8 mouse cellular contexts compared by ENCODE assay signal in the genomic region with DNA sequence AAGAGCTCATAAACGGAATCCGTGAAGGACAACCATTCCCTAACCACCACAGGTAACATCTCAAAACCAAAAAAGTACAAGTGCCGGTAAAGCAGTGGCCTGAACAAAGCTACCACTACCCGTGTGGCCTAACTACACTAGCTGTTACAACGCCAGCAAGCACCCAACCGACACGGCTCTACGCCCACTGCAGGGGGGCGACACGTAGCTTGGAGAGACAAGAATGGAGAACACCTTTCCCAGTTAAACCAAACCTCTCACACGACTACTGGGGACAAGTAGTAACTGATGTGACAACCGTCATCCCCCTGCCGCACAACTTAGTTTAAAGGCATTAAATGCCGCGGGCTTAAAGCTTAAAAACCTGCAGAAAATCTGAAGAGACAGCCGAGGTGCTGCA. TPM values are rescaled to one million over a fixed set of nuclear protein-coding genes. Genes with fewer than 3 reads are reported as not detected.
DNase-seq lines count a peak whose midpoint lies in the region; ATAC-seq and TF ChIP-seq lines count a peak whose summit lies in the region.

No protein-coding gene starts in this region.

- H3K4me1 ChIP-seq in MEL (ENCODE audit: control insufficient read depth in 1 of 2, insufficient read depth in 2 of 2, low read length in 2 of 2) = peaks cover 3 to 21% of the 10 kb centered on the region in 2 experiments; a peak in 3 of 4 replicates
- H3K4me1 ChIP-seq in brown adipose tissue, adult 24 weeks (ENCODE audit: control insufficient read depth, insufficient read depth, insufficient read length, low read length) = peaks cover 14% of the 10 kb centered on the region
- no peaks in the 10 kb centered on the region; the same call in 1 of the 2 replicates for H3K4me1 ChIP-seq in forebrain, embryonic 11.5 days (replicated peaks; ENCODE audit: control insufficient read depth, insufficient read depth, low read length)
- H3K4me1 ChIP-seq in heart, embryonic 16.5 days (ENCODE audit: control insufficient read depth, insufficient read depth, low read length) = peaks cover 24% of the 10 kb centered on the region
- H3K4me1 ChIP-seq in lung, embryonic 15.5 days = peaks cover 16% of the 10 kb centered on the region; the same call in 1 of the 2 replicates

- H3K9ac ChIP-seq in MEL (ENCODE audit: control insufficient read depth, low read depth, low read length, poor library complexity, severe bottlenecking) = peak overlapping the region; percentile 81
- H3K9ac ChIP-seq in forebrain, embryonic 11.5 days (ENCODE audit: low read length) = peak overlapping the region; percentile 83
- peak overlapping the region; percentile 85 for H3K9ac ChIP-seq in heart, embryonic 16.5 days (ENCODE audit: low read length)
- peak overlapping the region; percentile 84 for H3K9ac ChIP-seq in lung, embryonic 15.5 days

- peak; percentile 91 for DNase-seq in MEL (ENCODE audit: low read depth, low spot score)
- peak; percentile 76 for DNase-seq in forebrain, embryonic 11.5 days (ENCODE audit: low spot score)
- peak; percentile 46 to 67 for DNase-seq in kidney, postnatal 36 days
- peak; percentile 66 for DNase-seq in retina, postnatal 1 day
- peak; percentile 59 to 65 for DNase-seq in thymus, postnatal 36 days

- peaks cover 3 to 37% of the 10 kb centered on the region in 2 experiments; a peak in 3 of 4 replicates for H3K36me3 ChIP-seq in MEL (ENCODE audit: control insufficient read depth in 1 of 2, insufficient read depth in 2 of 2, low read length in 2 of 2)
- H3K36me3 ChIP-seq in forebrain, embryonic 11.5 days (ENCODE audit: control insufficient read depth, insufficient read depth, low read length) = peaks cover 8% of the 10 kb centered on the region; the same call in 1 of the 2 replicates
- peaks cover 9% of the 10 kb centered on the region; the same call in 1 of the 2 replicates for H3K36me3 ChIP-seq in heart, embryonic 16.5 days (ENCODE audit: control insufficient read depth, insufficient read depth)
- H3K36me3 ChIP-seq in lung, embryonic 15.5 days = peaks cover 9% of the 10 kb centered on the region; the same call in 1 of the 2 replicates

- no peak for TF ChIP-seq CTCF in MEL (IDR thresholded peaks at IDR 0.05 in 2 of 3, conservative IDR thresholded peaks at IDR 0.05 in 1 of 3; ENCODE audit: control insufficient read depth in 1 of 3, insufficient read depth in 1 of 3, low read depth in 2 of 3, low read length in 3 of 3, poor library complexity in 1 of 3, severe bottlenecking in 1 of 3)

- ATAC-seq in forebrain, embryonic 11.5 days (replicated peaks; ENCODE audit: low FRiP score) = peak; percentile 32
- peak; percentile 42; the same call in 1 of the 2 replicates for ATAC-seq in heart, embryonic 16.5 days (replicated peaks; ENCODE audit: extremely low read depth, insufficient read depth, low FRiP score)
- ATAC-seq in lung, embryonic 15.5 days (ENCODE audit: borderline replicate concordance, extremely low read depth, low FRiP score, low TSS enrichment) = peak; percentile 39

- peak overlapping the region; percentile 77 for H3K4me2 ChIP-seq in forebrain, embryonic 11.5 days (ENCODE audit: low read depth, low read length, severe bottlenecking)
- peak overlapping the region; percentile 60 for H3K4me2 ChIP-seq in heart, embryonic 16.5 days (ENCODE audit: low read depth, low read length)
- peak overlapping the region; percentile 72 for H3K4me2 ChIP-seq in lung, embryonic 15.5 days

- peaks cover 35% of the 10 kb centered on the region for H3K79me2 ChIP-seq in MEL (ENCODE audit: control insufficient read depth, insufficient read depth, low read length, poor library complexity)

- H3K4me3 ChIP-seq in MEL (ENCODE audit: control insufficient read depth in 1 of 2, insufficient read depth in 1 of 2, low read depth in 2 of 2, low read length in 2 of 2) = peak overlapping the region; percentile 63 to 88
- peak overlapping the region; percentile 85 for H3K4me3 ChIP-seq in brown adipose tissue, adult 24 weeks (ENCODE audit: insufficient read depth, low read depth, low read length)
- peak overlapping the region; percentile 38 for H3K4me3 ChIP-seq in forebrain, embryonic 11.5 days (ENCODE audit: low read depth, low read length)
- peak overlapping the region; percentile 73 for H3K4me3 ChIP-seq in heart, embryonic 16.5 days (ENCODE audit: low read length)
- peak overlapping the region; percentile 76 for H3K4me3 ChIP-seq in lung, embryonic 15.5 days

- no peak for TF ChIP-seq POLR2A in MEL (IDR thresholded peaks at IDR 0.05; ENCODE audit: control insufficient read depth in 1 of 2, insufficient read depth in 1 of 2, low read depth in 1 of 2, low read length in 2 of 2, poor library complexity in 1 of 2)

- WGBS in forebrain, embryonic 11.5 days = 0% methylated on average over 16 of the region's 16 CpGs
- WGBS in heart, embryonic 16.5 days = under 1% methylated on average over 16 of the region's 16 CpGs
- 0% methylated on average over 16 of the region's 16 CpGs for WGBS in lung, embryonic 15.5 days

- TF ChIP-seq RAD21 in MEL (IDR thresholded peaks at IDR 0.05; ENCODE audit: low read depth, low read length) = no peak

- H3K27ac ChIP-seq in MEL (ENCODE audit: control insufficient read depth, low read depth, low read length) = peak overlapping the region; percentile 91
- peak overlapping the region; percentile 92 for H3K27ac ChIP-seq in brown adipose tissue, adult 24 weeks (replicated peaks; ENCODE audit: low read depth, low read length)
- peak overlapping the region; percentile 97 for H3K27ac ChIP-seq in forebrain, embryonic 11.5 days (ENCODE audit: low read depth, low read length)
- H3K27ac ChIP-seq in heart, embryonic 16.5 days (ENCODE audit: low read length) = peak overlapping the region; percentile 100
- H3K27ac ChIP-seq in lung, embryonic 15.5 days = peak overlapping the region; percentile 99

- no peaks in the 10 kb centered on the region for H3K9me3 ChIP-seq in MEL (replicated peaks; ENCODE audit: insufficient read depth, low read length)
- no peaks in the 10 kb centered on the region for H3K9me3 ChIP-seq in forebrain, embryonic 11.5 days (ENCODE audit: control insufficient read depth, low read length)
- no peaks in the 10 kb centered on the region for H3K9me3 ChIP-seq in heart, embryonic 16.5 days (replicated peaks; ENCODE audit: control insufficient read depth, low read length)
- no peaks in the 10 kb centered on the region for H3K9me3 ChIP-seq in lung, embryonic 15.5 days

- TF ChIP-seq EP300 in MEL (IDR thresholded peaks at IDR 0.05; ENCODE audit: low read depth in 1 of 2, low read length in 2 of 2) = no peak

- H3K27me3 ChIP-seq in MEL (ENCODE audit: control insufficient read depth in 1 of 2, insufficient read depth in 2 of 2, low read length in 2 of 2) = no peaks in the 10 kb centered on the region
- H3K27me3 ChIP-seq in forebrain, embryonic 11.5 days (ENCODE audit: control insufficient read depth, insufficient read depth, low read length) = no peaks in the 10 kb centered on the region
- no peaks in the 10 kb centered on the region for H3K27me3 ChIP-seq in heart, embryonic 16.5 days (ENCODE audit: control insufficient read depth, insufficient read depth, low read length)
- no peaks in the 10 kb centered on the region for H3K27me3 ChIP-seq in lung, embryonic 15.5 days

TF ChIP-seq in MEL, 35 proteins besides CTCF, POLR2A, EP300 and RAD21:
- TF ChIP-seq CHD1 (IDR thresholded peaks at IDR 0.05; ENCODE audit: low read depth, low read length) = no peak
- TF ChIP-seq MXI1 (IDR thresholded peaks at IDR 0.05; ENCODE audit: low read depth, low read length) = no peak
- 0 out of 2 replicates have a peak, but pooled peaks have one; percentile 31 for TF ChIP-seq TCF12 (IDR thresholded peaks at IDR 0.05; ENCODE audit: low read depth, low read length)
- TF ChIP-seq ZKSCAN1 (IDR thresholded peaks at IDR 0.05; ENCODE audit: low read depth, low read length) = 0 out of 2 replicates have a peak, but pooled peaks have one; percentile 43
- no peak for TF ChIP-seq MYB (IDR thresholded peaks at IDR 0.05; ENCODE audit: low read depth, low read length)
- no peak for TF ChIP-seq USF2 (IDR thresholded peaks at IDR 0.05; ENCODE audit: borderline replicate concordance in 1 of 2, insufficient read depth in 1 of 2, low read depth in 1 of 2, low read length in 2 of 2)
- peak; percentile 47; the same call in 1 of the 2 replicates for TF ChIP-seq TBP (IDR thresholded peaks at IDR 0.05; ENCODE audit: low read depth, low read length)
- TF ChIP-seq UBTF (IDR thresholded peaks at IDR 0.05; ENCODE audit: borderline replicate concordance, insufficient read depth, low read depth, low read length) = 0 out of 2 replicates have a peak, but pooled peaks have one; percentile 73
- TF ChIP-seq HCFC1 (IDR thresholded peaks at IDR 0.05; ENCODE audit: low read depth, low read length) = peak; percentile 57; the same call in 1 of the 2 replicates
- TF ChIP-seq MAFK (IDR thresholded peaks at IDR 0.05; ENCODE audit: borderline replicate concordance, low read depth, low read length) = no peak
- no peak for TF ChIP-seq KAT2A (conservative IDR thresholded peaks at IDR 0.05; ENCODE audit: low read depth, low read length)
- peak; percentile 17; the same call in 1 of the 2 replicates for TF ChIP-seq SIN3A (IDR thresholded peaks at IDR 0.05; ENCODE audit: low read length)

RNA-seq across cellular contexts. Expression of a gene that starts 0.5 kb away (rescaled TPM):
- 29.6 TPM in 2 replicates for total RNA-seq in MEL (2012; rRNA removed)
- polyA plus RNA-seq in MEL (2012; ENCODE audit: insufficient read depth in 1 of 2, insufficient read length in 2 of 2, low read depth in 1 of 2, low replicate concordance in 2 of 2, missing spikeins in 1 of 2) = 10 to 100 TPM in 1 of 2 experiments, not detected in 1; 33.0 TPM
- 10.1 and 19.7 TPM in 2 replicates for polyA plus RNA-seq in brown adipose tissue, adult 24 weeks (2012; ENCODE audit: insufficient read depth, insufficient read length, missing spikeins)
- 45.6 and 47.7 TPM in 2 replicates for polyA plus RNA-seq in forebrain, embryonic 11.5 days (2014; fragmentation: Nextera tagmentation; extraction: Ambion mirVana)
- 27.9 and 29.7 TPM in 2 replicates for polyA plus RNA-seq in heart, embryonic 16.5 days (2015; fragmentation: Nextera tagmentation; extraction: Ambion mirVana)
- 33.2 and 34.3 TPM in 2 replicates for polyA plus RNA-seq in lung, embryonic 15.5 days (2015; fragmentation: Nextera tagmentation; extraction: Ambion mirVana)

RNA-seq across cellular contexts. Expression of a gene that starts 36.7 kb away (rescaled TPM):
- total RNA-seq in MEL (2012; rRNA removed) = 11.6 and 15.9 TPM in 2 replicates
- 10 to 100 TPM in 1 of 2 experiments, not detected in 1; 26.5 TPM for polyA plus RNA-seq in MEL (2012; ENCODE audit: insufficient read depth in 1 of 2, insufficient read length in 2 of 2, low read depth in 1 of 2, low replicate concordance in 2 of 2, missing spikeins in 1 of 2)
- polyA plus RNA-seq in brown adipose tissue, adult 24 weeks (2012; ENCODE audit: insufficient read depth, insufficient read length, missing spikeins) = 12.6 and 14.9 TPM in 2 replicates
- 2.2 and 3.2 TPM in 2 replicates for polyA plus RNA-seq in forebrain, embryonic 11.5 days (2014; fragmentation: Nextera tagmentation; extraction: Ambion mirVana)
- polyA plus RNA-seq in heart, embryonic 16.5 days (2015; fragmentation: Nextera tagmentation; extraction: Ambion mirVana) = 7.3 and 10.0 TPM in 2 replicates
- 6.7 and 9.4 TPM in 2 replicates for polyA plus RNA-seq in lung, embryonic 15.5 days (2015; fragmentation: Nextera tagmentation; extraction: Ambion mirVana)

Comparison
In these comparisons a context has a peak if more than half of its experiments do, and no peak if none do; other contexts are left out.
1. Peak in every context shown above with its lines: DNase-seq, ATAC-seq, H3K4me3 ChIP-seq and H3K27ac ChIP-seq.